Mouse (Mus musculus) limb, embryonic 10.5 days (tissue): ENCODE measurements around the gene Rab3a. TPM values are rescaled to one million over a fixed set of nuclear protein-coding genes. Genes with fewer than 3 reads are reported as not detected.

Source experiments
- DNase-seq: peaks from one replicate; pipeline ENCODE4 v3.0.0-alpha.2; 2017; ENCODE audit warnings: low spot score
- H3K27ac ChIP-seq: fragments of 300-500 bp; sonication (generic); 2 replicates; pipeline ENCODE4 v1.5.1; 2016; ENCODE audit warnings: mild to moderate bottlenecking
- H3K27me3 ChIP-seq: fragments of 300-500 bp; sonication (generic); 2 replicates; pipeline ENCODE4 v1.6.1; 2016; ENCODE audit warnings: low read depth, mild to moderate bottlenecking; ENCODE audit not compliant: poor library complexity, severe bottlenecking
- H3K36me3 ChIP-seq: fragments of 300-500 bp; sonication (generic); 2 replicates; pipeline ENCODE4 v1.6.1; 2016; ENCODE audit warnings: mild to moderate bottlenecking, moderate library complexity
- H3K4me1 ChIP-seq: fragments of 300-500 bp; sonication (generic); 2 replicates; pipeline ENCODE4 v1.6.1; 2016
- H3K4me3 ChIP-seq: fragments of 300-500 bp; sonication (generic); 2 replicates; pipeline ENCODE4 v1.5.1; 2016; ENCODE audit warnings: mild to moderate bottlenecking, moderate library complexity
- H3K9me3 ChIP-seq: fragments of 300-500 bp; sonication (generic); replicated peaks from 2 replicates; pipeline ENCODE4 v1.6.1; 2016; ENCODE audit warnings: mild to moderate bottlenecking
- WGBS: fragments of 180-500 bp; shearing (Covaris S2); methylation state at CpG from one replicate; pipeline ENCODE4 v1.1.7; 2016; 5-methylcytosine and 5-hydroxymethylcytosine counted together
- polyA plus RNA-seq: library from polyadenylated mRNA; unstranded; fragments of >200 nt; fragmentation: Nextera tagmentation; extraction: Ambion mirVana; gene quantifications from 2 replicates; pipeline ENCODE4 v1.2.1, GENCODE M21; 2016

Gene Rab3a
- polyA plus RNA-seq, 1 experiment from 2014 or later: 10.8 TPM

DNA sequence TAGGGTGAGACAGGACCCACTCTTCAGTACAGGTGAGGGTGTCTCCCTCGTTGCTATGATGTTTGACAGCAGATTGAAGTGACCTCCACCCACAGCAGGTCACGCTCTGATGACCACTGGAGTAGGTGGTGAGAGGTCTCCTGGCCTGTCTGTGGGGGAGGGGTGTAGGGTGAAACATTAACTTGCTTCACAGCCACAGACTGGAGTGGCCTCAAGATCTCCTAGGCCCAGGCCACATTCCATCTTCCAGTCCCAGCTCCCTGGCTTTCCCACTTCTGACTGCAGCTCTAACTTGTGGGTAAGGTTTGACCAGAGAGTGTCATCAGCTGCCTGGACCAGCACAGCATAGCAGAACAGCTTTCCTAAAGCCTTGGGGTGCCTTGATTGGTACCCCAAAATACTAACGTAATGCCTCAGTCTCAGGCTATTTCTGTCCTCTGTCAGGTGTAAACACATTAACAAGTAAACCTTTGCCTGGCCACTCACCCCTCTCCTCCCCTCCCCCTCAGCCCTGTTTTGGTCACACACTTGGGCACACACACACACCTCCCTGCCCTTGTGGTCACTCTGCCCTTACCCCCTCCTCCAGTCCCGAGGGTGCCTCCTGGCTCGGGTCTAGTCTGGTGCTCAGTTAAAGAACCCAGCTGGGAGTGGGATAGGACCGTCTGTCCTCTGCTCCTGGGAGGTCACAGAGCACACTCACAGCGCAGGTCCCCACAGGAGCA, 30.8 kb upstream of the Rab3a start, which contains the start of gene Pde4c:
TSS of gene Pde4c (plus strand) at position 235 of the 725 bp plus-strand sequence.
- Histone ChIP-seq H3K27ac (no peak within 1 kb of the TSS), H3K4me1 (0 out of 2 replicates have a peak, but pooled peaks cover 9% of the 10 kb centered on the region), H3K36me3 (no peaks in the 10 kb centered on the region), H3K4me3 (no peak within 1 kb of the TSS), H3K9me3 (no peaks in the 10 kb centered on the region), H3K27me3 (peaks cover 28% of the 10 kb centered on the region)
- 68% methylated on average over 7 of the region's 7 CpGs for WGBS
- no peak for DNase-seq

DNA sequence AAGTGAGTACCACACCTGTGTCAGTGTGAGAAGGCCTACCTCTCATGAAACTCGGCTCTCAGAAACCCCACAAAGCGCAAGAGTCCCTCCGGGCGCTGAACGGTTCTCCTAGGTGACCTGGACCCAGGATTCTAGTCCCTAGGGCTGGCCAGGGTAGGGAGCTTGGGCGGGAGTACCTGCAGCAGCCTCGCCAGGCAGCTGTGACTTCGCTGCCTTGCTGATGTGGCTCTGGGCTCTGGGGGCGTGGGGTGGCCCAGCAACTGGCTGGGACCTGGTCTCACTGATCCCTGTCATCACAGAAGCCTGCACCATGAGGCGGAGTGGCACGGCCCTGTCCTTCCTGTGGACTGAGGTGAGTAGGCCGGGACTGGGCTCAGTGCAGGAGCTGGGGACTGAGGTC, 30.3 kb upstream of the Rab3a start:
- peaks cover 33% of the 10 kb centered on the region for H3K27me3 ChIP-seq
- no peak overlapping the region for H3K27ac ChIP-seq
- H3K4me1 ChIP-seq: 0 out of 2 replicates have a peak, but pooled peaks cover 9% of the 10 kb centered on the region
- H3K9me3 ChIP-seq: no peaks in the 10 kb centered on the region
- no peak for DNase-seq
- H3K4me3 ChIP-seq: no peak overlapping the region
- no peaks in the 10 kb centered on the region for H3K36me3 ChIP-seq
- 77% methylated on average over 12 of the region's 12 CpGs for WGBS

DNA sequence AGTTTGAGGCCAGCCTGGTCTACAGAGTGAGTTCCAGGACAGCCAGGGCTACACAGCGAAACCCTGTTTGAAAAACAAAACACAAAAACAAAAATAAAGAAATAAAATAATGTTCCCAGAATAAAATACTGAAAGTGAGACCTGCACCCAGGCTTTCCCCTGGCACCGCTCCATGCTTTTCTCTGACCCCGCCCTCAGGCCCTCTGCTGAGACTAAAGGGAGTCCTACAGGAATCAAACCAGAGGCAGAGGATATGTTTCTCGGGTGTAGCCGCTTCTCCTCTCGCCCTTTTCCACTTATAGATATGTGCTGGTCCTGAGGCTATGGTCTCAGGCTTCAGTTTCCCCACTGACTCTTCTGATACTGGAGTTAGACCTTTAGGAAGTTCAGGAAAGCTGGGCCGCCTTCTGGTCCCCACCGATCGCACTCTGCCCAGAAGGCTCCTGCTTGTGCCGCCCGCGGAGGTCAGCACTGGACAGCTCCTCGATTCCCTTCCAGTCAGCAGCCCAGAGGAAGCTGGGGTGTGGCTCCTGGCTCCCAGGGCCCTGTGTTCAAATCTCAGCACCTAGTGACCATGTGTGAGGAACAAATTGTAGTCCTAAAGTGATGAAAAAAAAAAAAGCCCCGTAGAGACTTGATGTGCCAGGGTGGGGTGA, 28.6 kb upstream of the Rab3a start:
- H3K27me3 ChIP-seq: peaks cover 50% of the 10 kb centered on the region
- DNase-seq: peak; percentile 76
- no peaks in the 10 kb centered on the region for H3K9me3 ChIP-seq
- peaks cover 18% of the 10 kb centered on the region for H3K4me1 ChIP-seq
- H3K4me3 ChIP-seq: no peak overlapping the region
- WGBS: 26% methylated on average over 14 of the region's 14 CpGs
- no peaks in the 10 kb centered on the region for H3K36me3 ChIP-seq
- no peak overlapping the region for H3K27ac ChIP-seq

DNA sequence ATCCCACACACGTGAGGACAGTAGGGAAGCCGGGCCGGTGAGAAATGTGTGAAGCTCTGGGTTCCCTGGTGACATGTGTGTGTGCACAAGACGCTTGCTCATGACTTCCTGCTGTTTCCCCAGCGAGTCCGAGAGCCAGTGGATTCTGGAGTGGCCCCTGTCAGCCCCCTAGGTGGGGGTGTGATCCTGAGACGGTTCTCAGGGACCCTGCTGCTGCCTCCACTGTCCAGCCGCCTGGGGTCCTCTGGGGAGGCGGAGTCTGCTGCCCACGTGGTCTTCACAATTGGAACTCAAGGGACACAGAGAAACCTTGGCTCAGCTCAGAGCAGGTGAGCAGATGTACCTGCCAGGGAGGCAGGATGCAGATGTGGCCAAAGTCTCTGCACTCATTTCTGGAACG, 27.8 kb upstream of the Rab3a start:
- H3K36me3 ChIP-seq: no peaks in the 10 kb centered on the region
- WGBS: 55% methylated on average over 11 of the region's 11 CpGs

DNA sequence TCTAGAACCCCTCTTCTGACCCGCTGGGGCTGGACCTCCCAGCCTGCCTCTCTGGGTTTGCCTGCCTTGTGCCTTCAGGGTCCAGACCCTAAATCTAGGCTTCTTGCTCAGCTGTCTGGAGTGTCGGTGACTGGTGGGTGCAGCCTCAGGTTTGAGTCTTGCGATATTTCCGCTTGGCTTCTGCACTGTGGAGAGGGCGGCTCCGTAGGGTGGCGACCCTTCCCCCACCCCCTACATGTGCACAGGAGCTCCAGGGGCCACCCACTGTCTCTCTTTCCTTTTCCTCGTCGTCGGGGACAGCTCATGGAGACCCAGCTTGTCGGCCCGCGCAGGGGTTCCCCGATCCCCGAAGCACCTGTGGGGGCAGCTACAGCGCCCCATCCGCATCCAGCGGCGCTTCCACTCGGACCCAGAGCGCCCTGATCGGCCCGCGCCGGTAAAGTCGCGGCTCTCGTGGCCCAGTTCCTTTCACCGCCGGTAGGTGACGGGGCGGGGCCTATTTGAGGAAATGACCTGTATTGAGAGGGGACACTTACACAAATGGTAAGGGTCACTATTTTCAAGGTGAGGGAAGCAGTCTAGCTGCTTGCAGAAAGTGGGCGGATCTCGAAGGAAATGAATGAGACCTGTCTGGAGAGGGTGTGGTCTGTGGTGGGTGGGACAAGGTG, 24.5 kb upstream of the Rab3a start:
- WGBS: 4% methylated on average over 34 of the region's 34 CpGs
- no peak for DNase-seq
- H3K36me3 ChIP-seq: no peaks in the 10 kb centered on the region
- H3K27ac ChIP-seq: no peak overlapping the region
- H3K4me1 ChIP-seq: peaks cover 8% of the 10 kb centered on the region
- peaks cover 75% of the 10 kb centered on the region for H3K27me3 ChIP-seq
- no peaks in the 10 kb centered on the region for H3K9me3 ChIP-seq
- peak overlapping the region; percentile 45 for H3K4me3 ChIP-seq

More for the DNA sequence above, 27.8 kb upstream of the Rab3a start:
- Histone ChIP-seq H3K27ac (no peak overlapping the region), H3K27me3 (peaks cover 59% of the 10 kb centered on the region), H3K9me3 (no peaks in the 10 kb centered on the region), H3K4me3 (no peak overlapping the region), H3K4me1 (peaks cover 16% of the 10 kb centered on the region)
- DNase-seq: no peak

DNA sequence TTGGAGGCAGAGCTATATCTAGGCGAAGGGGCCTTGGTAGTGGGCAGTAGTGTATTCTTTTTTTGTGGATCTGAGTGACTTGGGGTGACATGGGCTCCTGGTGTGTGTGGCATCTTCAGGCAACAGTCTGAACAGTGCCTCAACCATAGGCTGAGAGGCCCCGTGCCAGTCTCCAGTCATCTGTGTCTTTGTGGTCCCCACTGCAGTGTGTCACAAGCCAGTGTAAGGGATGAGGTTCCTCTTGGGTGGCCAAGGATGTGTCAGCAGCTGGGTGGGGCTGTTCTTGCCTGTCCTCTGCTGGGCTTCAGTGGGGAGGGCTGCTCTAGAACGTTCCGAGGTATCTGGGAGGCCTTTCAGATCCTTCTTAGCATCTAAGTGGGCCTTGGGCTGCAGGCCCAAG, 23.5 kb upstream of the Rab3a start:
- no peaks in the 10 kb centered on the region for H3K9me3 ChIP-seq
- no peak overlapping the region for H3K4me3 ChIP-seq
- H3K36me3 ChIP-seq: no peaks in the 10 kb centered on the region
- 91% methylated on average over 4 of the region's 4 CpGs for WGBS
- H3K27ac ChIP-seq: no peak overlapping the region
- no peak for DNase-seq
- peaks cover 8% of the 10 kb centered on the region for H3K4me1 ChIP-seq
- H3K27me3 ChIP-seq: peaks cover 72% of the 10 kb centered on the region

DNA sequence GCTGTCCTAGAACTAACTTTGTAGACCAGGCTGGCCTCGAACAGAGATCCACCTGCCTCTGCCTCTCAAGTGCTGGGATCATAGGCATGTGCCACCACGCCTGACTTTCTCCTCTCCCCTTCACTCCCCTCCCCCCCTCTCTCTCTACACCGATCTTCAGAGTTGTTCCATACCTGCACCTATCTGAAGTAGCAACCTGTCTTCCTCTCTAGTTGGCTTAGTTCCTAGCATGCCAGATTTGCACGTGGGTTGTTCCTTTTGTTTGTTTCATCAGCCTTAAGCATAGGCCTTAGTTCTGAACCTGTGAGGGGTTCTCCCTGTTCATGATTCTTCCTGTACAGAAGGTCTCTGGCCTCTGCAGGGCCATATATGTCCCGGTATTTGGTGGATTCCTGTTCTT, 16.8 kb upstream of the Rab3a start:
- Histone ChIP-seq H3K27ac (no peak overlapping the region), H3K9me3 (no peaks in the 10 kb centered on the region), H3K36me3 (no peaks in the 10 kb centered on the region), H3K27me3 (peaks cover 51% of the 10 kb centered on the region), H3K4me3 (no peak overlapping the region), H3K4me1 (peaks cover 10% of the 10 kb centered on the region)
- no peak for DNase-seq
- 67% methylated on average over 5 of the region's 5 CpGs for WGBS

DNA sequence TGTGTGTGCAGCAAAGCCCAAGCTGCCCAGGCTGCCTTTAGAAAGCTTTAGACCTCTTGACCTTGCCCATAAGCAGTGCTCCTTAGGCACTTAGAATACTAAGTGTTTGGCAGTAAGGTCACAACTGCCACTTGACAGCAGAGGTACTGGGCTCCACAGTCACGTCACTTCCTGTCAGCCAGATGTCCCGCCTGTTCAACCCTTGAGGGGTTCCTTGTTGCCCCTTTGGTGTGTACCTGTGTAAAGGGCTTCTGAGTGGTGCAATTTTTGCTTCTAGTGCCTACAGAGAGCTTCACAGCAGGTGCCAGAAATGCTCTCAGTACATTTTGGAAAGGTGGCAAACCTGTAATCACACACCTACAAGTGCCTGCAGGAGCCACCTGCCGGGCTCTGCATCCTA, 16.3 kb upstream of the Rab3a start:
- no peaks in the 10 kb centered on the region for H3K36me3 ChIP-seq
- no peaks in the 10 kb centered on the region for H3K9me3 ChIP-seq
- H3K4me1 ChIP-seq: peaks cover 16% of the 10 kb centered on the region
- peaks cover 51% of the 10 kb centered on the region for H3K27me3 ChIP-seq
- H3K4me3 ChIP-seq: no peak overlapping the region
- no peak overlapping the region for H3K27ac ChIP-seq
- 61% methylated on average over 3 of the region's 3 CpGs for WGBS
- DNase-seq: no peak

DNA sequence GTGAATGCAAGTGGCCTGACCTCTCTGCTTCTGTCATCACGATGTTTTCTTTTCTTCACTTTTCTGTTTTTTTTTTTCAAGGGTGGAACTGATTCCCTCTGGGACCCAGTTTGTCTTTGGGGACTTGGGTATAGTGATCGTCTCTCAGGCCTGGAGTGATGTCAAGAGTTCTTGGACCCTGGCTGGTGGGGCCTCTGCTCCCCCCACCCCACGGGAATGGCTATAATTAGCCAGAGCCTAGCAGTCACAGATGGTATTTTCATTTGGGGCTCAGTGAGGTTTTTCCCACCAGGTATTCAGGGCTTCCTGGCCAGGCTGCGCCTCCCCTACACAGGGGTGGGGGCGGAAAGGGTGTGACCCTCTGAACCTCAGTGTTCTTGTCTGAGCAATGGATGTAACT, 12.8 kb upstream of the Rab3a start:
- Histone ChIP-seq H3K27me3 (peaks cover 84% of the 10 kb centered on the region), H3K4me3 (no peak overlapping the region), H3K36me3 (no peaks in the 10 kb centered on the region), H3K4me1 (peaks cover 28% of the 10 kb centered on the region), H3K9me3 (no peaks in the 10 kb centered on the region), H3K27ac (no peak overlapping the region)
- 68% methylated on average over 5 of the region's 5 CpGs for WGBS
- DNase-seq: no peak

DNA sequence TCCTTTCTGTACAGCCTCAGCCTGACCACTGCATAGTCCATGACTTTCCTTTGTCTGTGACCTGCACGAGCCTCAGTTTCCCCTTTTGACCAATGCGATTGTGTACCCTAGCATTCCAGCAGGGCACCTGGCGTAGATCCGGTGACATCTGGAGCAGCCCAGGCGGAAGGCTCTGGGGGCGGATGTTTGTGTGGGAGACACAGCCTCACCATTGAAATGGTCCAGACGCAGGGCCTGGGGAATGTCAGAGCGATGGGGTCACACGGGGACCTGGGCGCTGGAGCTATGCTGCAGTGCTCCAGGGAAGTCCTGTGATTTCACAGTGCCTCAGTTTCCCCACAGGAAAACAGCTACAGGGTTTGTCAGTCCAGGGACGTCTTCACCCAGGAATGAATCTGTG, 12.3 kb upstream of the Rab3a start:
- Histone ChIP-seq H3K4me3 (no peak overlapping the region), H3K36me3 (no peaks in the 10 kb centered on the region), H3K9me3 (no peaks in the 10 kb centered on the region), H3K27ac (no peak overlapping the region), H3K4me1 (peaks cover 28% of the 10 kb centered on the region), H3K27me3 (peaks cover 86% of the 10 kb centered on the region)
- DNase-seq: no peak
- WGBS: 48% methylated on average over 11 of the region's 11 CpGs

DNA sequence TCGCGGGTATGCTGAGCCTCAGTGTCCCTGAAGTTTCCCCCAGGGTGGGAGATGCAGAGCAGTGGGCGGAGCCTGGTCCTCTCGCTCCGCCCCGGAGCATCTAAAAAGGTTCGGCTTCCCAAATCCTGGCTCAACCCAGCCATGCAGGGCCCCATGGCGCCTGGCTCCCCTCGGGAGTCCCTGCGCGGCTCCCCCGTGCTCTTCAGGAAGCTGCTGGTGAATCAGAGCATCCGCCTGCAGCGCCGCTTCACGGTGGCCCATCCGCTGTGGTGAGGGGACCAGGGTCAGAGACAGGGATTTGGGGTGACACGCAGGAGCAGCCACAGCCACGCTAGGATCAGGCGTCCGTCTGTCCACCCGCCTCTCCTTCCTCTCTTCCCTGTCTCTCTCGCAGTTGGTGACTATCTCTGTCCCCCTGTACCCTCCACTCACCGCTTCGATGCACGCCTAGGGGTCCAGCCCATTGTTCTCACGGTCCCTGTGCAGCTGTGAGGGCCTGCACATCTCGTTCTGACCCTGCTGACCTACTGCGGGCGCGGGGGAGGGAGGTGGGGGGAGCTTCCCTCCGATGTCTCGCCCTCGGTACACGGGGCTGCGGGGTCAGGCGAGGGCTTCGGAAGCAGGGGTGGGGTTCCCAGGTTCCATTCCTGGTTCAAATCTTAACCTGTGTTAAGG, 11.4 kb upstream of the Rab3a start:
- Histone ChIP-seq H3K4me3 (peak overlapping the region; percentile 43), H3K9me3 (no peaks in the 10 kb centered on the region), H3K27ac (peak overlapping the region; percentile 46), H3K36me3 (no peaks in the 10 kb centered on the region), H3K27me3 (peaks cover 86% of the 10 kb centered on the region), H3K4me1 (peaks cover 28% of the 10 kb centered on the region)
- no peak for DNase-seq
- 3% methylated on average over 38 of the region's 38 CpGs for WGBS

DNA sequence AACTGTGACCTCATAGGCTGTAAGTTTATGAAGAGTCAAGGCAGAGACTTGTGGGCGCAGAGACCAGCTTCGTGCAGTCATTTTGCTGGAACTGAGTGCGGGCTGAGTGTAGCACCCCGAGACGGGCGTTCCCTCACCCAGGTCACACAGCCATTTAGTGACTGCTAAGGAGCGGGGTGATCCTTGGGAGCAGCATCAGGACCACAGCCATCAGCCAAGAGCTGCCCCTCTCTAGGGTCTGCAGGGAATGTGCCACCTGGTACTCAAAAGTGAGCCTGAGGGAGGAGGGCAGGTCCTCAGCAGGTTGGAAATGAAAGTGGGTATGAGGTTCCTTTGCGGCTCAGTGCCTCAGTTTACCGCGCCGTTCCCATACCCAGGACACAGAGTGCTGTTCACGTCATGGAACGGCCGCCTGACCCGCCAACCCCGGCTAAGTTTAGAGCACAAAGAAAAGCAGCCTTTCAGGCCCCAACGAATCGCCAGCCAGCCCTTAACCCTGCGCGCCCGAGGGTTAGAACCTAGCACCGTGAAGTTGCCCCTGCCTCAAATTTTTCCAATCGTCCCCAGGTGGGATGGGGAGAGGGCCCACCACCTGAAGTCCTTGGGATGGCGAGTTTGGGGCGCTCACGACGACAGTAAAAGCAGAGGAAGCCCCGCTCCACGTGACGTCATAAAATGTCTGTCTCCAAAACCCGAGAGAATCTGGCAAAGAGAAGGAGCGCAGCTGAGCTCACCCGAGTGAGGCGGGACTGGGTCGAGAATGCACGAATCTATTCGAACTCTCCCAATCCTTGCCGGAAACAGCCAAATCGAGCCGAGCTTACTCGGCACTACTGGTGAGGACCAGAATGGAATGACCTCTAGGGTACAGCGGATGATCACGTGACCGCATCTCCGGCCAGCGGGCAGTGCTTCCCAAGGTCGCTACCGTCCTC, 10.6 kb upstream of the Rab3a start:
- Histone ChIP-seq H3K4me3 (peak overlapping the region; percentile 43), H3K4me1 (peaks cover 28% of the 10 kb centered on the region), H3K27ac (peak overlapping the region; percentile 46; the same call in 1 of the 2 replicates), H3K36me3 (no peaks in the 10 kb centered on the region), H3K27me3 (peaks cover 91% of the 10 kb centered on the region), H3K9me3 (no peaks in the 10 kb centered on the region)
- peak; percentile 58 for DNase-seq
- WGBS: 5% methylated on average over 48 of the region's 48 CpGs
